In genomic region chr2:145583103-145583502, GRCm38 (mm10) we compare ENCODE assay signal across 24 mouse cellular contexts.
A peak's percentile ranks its signal among the peaks of the same experiment; 100 is the strongest.
DNase-seq lines count a peak whose midpoint lies in the region; ATAC-seq and TF ChIP-seq lines count a peak whose summit lies in the region.
"Had no signal": no experiment of that assay in that cellular context is flagged by ENCODE, and none has a peak within 500 bp of the region (broad histone marks: within the 10 kb centered on the region; RNA-seq: fewer than 3 reads in every experiment).

No protein-coding gene starts in this region.

- H3K36me3 ChIP-seq in kidney, embryonic 15.5 days, result no peaks in the 10 kb centered on the region
- H3K36me3 ChIP-seq: embryonic facial prominence, embryonic 12.5 days; heart, embryonic 13.5 days; hindbrain, embryonic 12.5 days; limb, embryonic 15.5 days; lung, embryonic 15.5 days had no signal

- 0 out of 2 replicates have a peak, but pooled peaks have one; percentile 49 for ATAC-seq in kidney, embryonic 15.5 days (replicated peaks; ENCODE audit: low FRiP score)
- ATAC-seq: activated CD4-positive, CD25-positive, alpha-beta regulatory T cell, adult 4 months; forebrain, embryonic 13.5 days; intestine, postnatal 0 days had no signal

- H3K27me3 ChIP-seq in kidney, embryonic 15.5 days, result no peaks in the 10 kb centered on the region
- H3K27me3 ChIP-seq: embryonic facial prominence, embryonic 12.5 days; forebrain, embryonic 13.5 days; heart, embryonic 13.5 days; hindbrain, embryonic 12.5 days; limb, embryonic 15.5 days; lung, embryonic 15.5 days had no signal

- H3K9ac ChIP-seq in kidney, embryonic 15.5 days, result no peak overlapping the region
- H3K9ac ChIP-seq: embryonic facial prominence, embryonic 12.5 days; forebrain, embryonic 13.5 days; heart, embryonic 13.5 days; hindbrain, embryonic 12.5 days; limb, embryonic 15.5 days; liver, embryonic 14.5 days; lung, embryonic 15.5 days had no signal

- TF ChIP-seq POLR2A in lung, adult 2 months (IDR thresholded peaks at IDR 0.05; ENCODE audit: borderline replicate concordance, extremely low read depth, low read depth, low read length), result no peak

- H3K4me2 ChIP-seq in kidney, embryonic 15.5 days, result no peak overlapping the region
- H3K4me2 ChIP-seq: embryonic facial prominence, embryonic 12.5 days; forebrain, embryonic 13.5 days; heart, embryonic 13.5 days; hindbrain, embryonic 12.5 days; limb, embryonic 15.5 days; lung, embryonic 15.5 days had no signal

- H3K9me3 ChIP-seq in kidney, embryonic 15.5 days (replicated peaks), result no peaks in the 10 kb centered on the region
- H3K9me3 ChIP-seq: embryonic facial prominence, embryonic 12.5 days; forebrain, embryonic 13.5 days; heart, embryonic 13.5 days; hindbrain, embryonic 12.5 days; limb, embryonic 15.5 days; lung, embryonic 15.5 days had no signal

- intact Hi-C loops in gastrocnemius, postnatal 14 days (cut with DNase I; ENCODE audit: low total_unique reads), result no loop called here

- 51% methylated on average over 3 of the region's 3 CpGs for WGBS in kidney, embryonic 15.5 days
- WGBS in lung, adult 2 months, result 53% methylated on average over 3 of the region's 3 CpGs

- no peak overlapping the region for H3K4me3 ChIP-seq in kidney, embryonic 15.5 days (replicated peaks)
- no peak overlapping the region for H3K4me3 ChIP-seq in lung, adult 2 months (replicated peaks; ENCODE audit: extremely low read depth, low read depth, low read length)
- H3K4me3 ChIP-seq: embryonic facial prominence, embryonic 12.5 days; forebrain, embryonic 13.5 days; heart, embryonic 13.5 days; hindbrain, embryonic 12.5 days; limb, embryonic 15.5 days; lung, embryonic 15.5 days had no signal

- no peaks in the 10 kb centered on the region for H3K4me1 ChIP-seq in kidney, embryonic 15.5 days
- H3K4me1 ChIP-seq in lung, adult 2 months (ENCODE audit: control insufficient read depth, insufficient read depth, low read length), result no peaks in the 10 kb centered on the region
- H3K4me1 ChIP-seq: forebrain, embryonic 13.5 days; heart, embryonic 13.5 days; hindbrain, embryonic 12.5 days; lung, embryonic 15.5 days had no signal

- TF ChIP-seq CTCF in lung, adult 2 months (IDR thresholded peaks at IDR 0.05; ENCODE audit: insufficient read depth, low read length), result no peak

- DNase-seq in kidney, postnatal 25 days, result no peak
- DNase-seq in embryo, embryonic 11 days, result peak; percentile 24
- peak; percentile 40 for DNase-seq in gastrocnemius, postnatal 14 days
- no peak for DNase-seq in adrenal gland, postnatal 4 days (ENCODE audit: low spot score in 2 of 2)
- DNase-seq in lung, adult 2 months, result no peak
- no peak for DNase-seq in ovary, postnatal 14 days (ENCODE audit: low spot score)
- DNase-seq: adrenal gland, adult 8-10 months; cerebellum, adult 18-20 months; cerebellum, postnatal 25 days; heart, postnatal 14 days; kidney, postnatal 4 days; lung, postnatal 4 days; right cerebral cortex, postnatal 14 days; spleen, adult 18-20 months had no signal

- H3K27ac ChIP-seq in kidney, embryonic 15.5 days, result no peak overlapping the region
- H3K27ac ChIP-seq: embryonic facial prominence, embryonic 12.5 days; forebrain, embryonic 13.5 days; heart, embryonic 13.5 days; hindbrain, embryonic 12.5 days; limb, embryonic 15.5 days; liver, embryonic 14.5 days; lung, embryonic 15.5 days had no signal

Comparison
In these comparisons a context has a peak if more than half of its experiments do, and no peak if none do; other contexts are left out.
1. DNase-seq: peak in embryo, embryonic 11 days (single experiment) and gastrocnemius, postnatal 14 days (single experiment); none in kidney, postnatal 25 days (0 of 2), adrenal gland, postnatal 4 days (0 of 2), lung, adult 2 months (single experiment) and ovary, postnatal 14 days (single experiment).